Mouse (Mus musculus) embryonic fibroblast, embryonic 13.5 days (primary cell): ENCODE results near the gene Prpf40b.
"Not testable (repeated sequence)": the region's sequence is repeated elsewhere in the genome, so short reads cannot be mapped to it uniquely, and the experiment has no call there.

Experiments
- CTCF ChIP-seq: IDR thresholded peaks from 2 replicates; pipeline ENCODE4 v1.5.1; 2011; ENCODE audit warnings: mild to moderate bottlenecking, control low read depth, low read length, moderate library complexity, borderline replicate concordance; ENCODE audit not compliant: insufficient read depth
- POLR2A ChIP-seq: IDR thresholded peaks from 2 replicates; pipeline ENCODE4 v1.6.1; 2011; ENCODE audit warnings: low read depth, mild to moderate bottlenecking, control low read depth, low read length, moderate library complexity

DNA sequence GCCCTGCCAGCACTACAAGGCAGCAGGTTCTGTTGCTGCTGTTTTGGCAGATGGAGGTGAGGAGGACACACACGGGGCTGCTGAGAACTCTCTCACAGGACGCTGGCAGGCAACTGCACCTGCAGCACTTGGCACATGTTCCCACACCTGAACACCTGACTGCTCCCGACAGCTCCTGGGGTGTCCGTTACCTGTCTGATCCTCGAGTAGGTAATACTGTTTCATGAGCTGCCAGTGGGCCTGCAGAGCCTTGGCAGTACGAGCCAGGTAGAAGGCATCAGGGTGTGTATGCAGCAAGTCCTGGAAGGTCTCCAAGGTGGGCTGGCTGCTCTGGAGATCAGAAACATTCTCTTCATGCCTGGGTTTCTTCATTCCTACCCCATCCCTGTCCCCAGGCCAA lies 48.2 kb upstream of the Prpf40b start:
- TF ChIP-seq CTCF, POLR2A: not testable (repeated sequence)
